ENCODE assay signal across 18 mouse cellular contexts in the genomic region with DNA sequence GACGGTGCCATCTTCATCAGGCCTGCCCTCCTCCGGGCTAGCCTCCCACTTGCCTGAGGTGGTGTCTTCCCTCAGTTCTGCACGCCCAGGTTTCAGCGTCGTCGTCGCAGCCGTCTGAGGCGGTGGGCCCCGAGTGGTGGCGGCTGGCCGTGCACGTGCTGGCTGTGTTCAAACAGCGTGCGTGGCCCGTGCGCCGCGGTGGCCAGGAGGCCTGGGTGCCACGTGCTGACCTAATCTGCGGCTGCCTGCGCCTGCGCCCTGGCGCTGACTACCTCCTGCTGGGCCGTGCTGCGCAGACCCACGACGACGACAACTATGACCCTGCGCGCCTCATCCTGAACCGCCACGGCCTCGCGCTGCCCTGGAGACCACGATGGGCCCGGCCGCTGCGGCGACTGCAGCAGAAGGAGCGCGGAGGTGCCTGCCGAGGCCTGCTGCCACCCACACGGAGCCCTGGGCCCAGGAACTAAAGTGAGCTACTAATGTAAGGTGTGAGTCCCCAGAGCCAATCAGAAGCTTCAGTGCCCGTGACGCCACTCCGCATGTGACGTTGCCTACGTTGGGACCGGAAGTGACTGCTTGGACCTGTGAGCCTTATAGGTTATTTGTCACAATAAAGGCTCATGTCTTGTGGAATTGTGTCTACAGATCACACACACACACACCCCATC. TPM values are rescaled to one million over a fixed set of nuclear protein-coding genes. Genes with fewer than 3 reads are reported as not detected.
A peak's percentile ranks its signal among the peaks of the same experiment; 100 is the strongest.
DNase-seq lines count a peak whose midpoint lies in the region; ATAC-seq and TF ChIP-seq lines count a peak whose summit lies in the region.
"Had no signal": no experiment of that assay in that cellular context is flagged by ENCODE, and none has a peak within 500 bp of the region (broad histone marks: within the 10 kb centered on the region; RNA-seq: fewer than 3 reads in every experiment).

A gene (minus strand): TSS at position 482 of the 671 bp plus-strand sequence.

- no peak for ATAC-seq in forebrain, postnatal 0 days
- ATAC-seq in intestine, postnatal 0 days: peak; percentile 3; the same call in 1 of the 2 replicates
- no peak for ATAC-seq in intestine, embryonic 15.5 days
- no peak for ATAC-seq in embryonic facial prominence, embryonic 15.5 days (ENCODE audit: insufficient number of reproducible peaks, low FRiP score, low TSS enrichment, low read depth)
- ATAC-seq in granulocyte monocyte progenitor cell, adult 5-6 weeks (replicated peaks; ENCODE audit: poor library complexity, severe bottlenecking): no peak
- ATAC-seq: forebrain, embryonic 16.5 days had no signal

- TF ChIP-seq EP300 in ES-Bruce4 (IDR thresholded peaks at IDR 0.05; ENCODE audit: insufficient read depth, low read depth, low read length): no peak

- 93% methylated on average over 50 of the region's 50 CpGs for WGBS in forebrain, embryonic 10.5 days
- WGBS in forebrain, postnatal 0 days: 92% methylated on average over 50 of the region's 50 CpGs
- 93% methylated on average over 50 of the region's 50 CpGs for WGBS in intestine, postnatal 0 days
- WGBS in intestine, embryonic 15.5 days: 90% methylated on average over 50 of the region's 50 CpGs
- WGBS in embryonic facial prominence, embryonic 15.5 days: 92% methylated on average over 50 of the region's 50 CpGs

- no peak within 1 kb of the TSS for H3K4me2 ChIP-seq in forebrain, postnatal 0 days (ENCODE audit: low read depth)
- no peak within 1 kb of the TSS for H3K4me2 ChIP-seq in intestine, postnatal 0 days (replicated peaks; ENCODE audit: low read depth)
- no peak within 1 kb of the TSS for H3K4me2 ChIP-seq in intestine, embryonic 15.5 days (replicated peaks)
- H3K4me2 ChIP-seq in embryonic facial prominence, embryonic 15.5 days (replicated peaks): no peak within 1 kb of the TSS

- TF ChIP-seq POLR2A in ES-Bruce4 (IDR thresholded peaks at IDR 0.05; ENCODE audit: insufficient read depth, low read length): no peak

- peaks cover 13% of the 10 kb centered on the region for H3K27me3 ChIP-seq in forebrain, embryonic 10.5 days (ENCODE audit: poor library complexity, severe bottlenecking)
- no peaks in the 10 kb centered on the region for H3K27me3 ChIP-seq in forebrain, postnatal 0 days (ENCODE audit: insufficient read depth, low read length)
- peaks cover 18% of the 10 kb centered on the region for H3K27me3 ChIP-seq in intestine, postnatal 0 days (replicated peaks; ENCODE audit: control insufficient read depth, insufficient read depth, low read length)
- H3K27me3 ChIP-seq in intestine, embryonic 15.5 days (replicated peaks): peaks cover 8% of the 10 kb centered on the region
- H3K27me3 ChIP-seq in ES-Bruce4 (ENCODE audit: control insufficient read depth, insufficient read depth, low read length, poor library complexity, severe bottlenecking): no peaks in the 10 kb centered on the region
- H3K27me3 ChIP-seq in embryonic facial prominence, embryonic 15.5 days: peaks cover 8% of the 10 kb centered on the region

- H3K36me3 ChIP-seq in forebrain, embryonic 10.5 days (replicated peaks): no peaks in the 10 kb centered on the region
- no peaks in the 10 kb centered on the region for H3K36me3 ChIP-seq in forebrain, postnatal 0 days (ENCODE audit: insufficient read depth)
- H3K36me3 ChIP-seq in intestine, postnatal 0 days (ENCODE audit: control insufficient read depth, insufficient read depth): no peaks in the 10 kb centered on the region
- H3K36me3 ChIP-seq in intestine, embryonic 15.5 days: no peaks in the 10 kb centered on the region
- no peaks in the 10 kb centered on the region for H3K36me3 ChIP-seq in ES-Bruce4 (ENCODE audit: control insufficient read depth, insufficient read depth, low read length, poor library complexity, severe bottlenecking)
- no peaks in the 10 kb centered on the region for H3K36me3 ChIP-seq in embryonic facial prominence, embryonic 15.5 days

- no peaks in the 10 kb centered on the region for H3K9me3 ChIP-seq in forebrain, embryonic 10.5 days
- no peaks in the 10 kb centered on the region for H3K9me3 ChIP-seq in forebrain, postnatal 0 days (ENCODE audit: low read length)
- H3K9me3 ChIP-seq in intestine, postnatal 0 days (ENCODE audit: control insufficient read depth): no peaks in the 10 kb centered on the region
- H3K9me3 ChIP-seq in intestine, embryonic 15.5 days: no peaks in the 10 kb centered on the region
- H3K9me3 ChIP-seq in ES-Bruce4 (replicated peaks; ENCODE audit: control insufficient read depth, insufficient read depth, low read length, poor library complexity, severe bottlenecking): no peaks in the 10 kb centered on the region
- H3K9me3 ChIP-seq in embryonic facial prominence, embryonic 15.5 days (replicated peaks): no peaks in the 10 kb centered on the region

- no peak within 1 kb of the TSS for H3K4me3 ChIP-seq in forebrain, embryonic 10.5 days
- H3K4me3 ChIP-seq in forebrain, postnatal 0 days (ENCODE audit: low read depth, low read length): no peak within 1 kb of the TSS
- H3K4me3 ChIP-seq in intestine, postnatal 0 days (ENCODE audit: low read depth, low read length): no peak within 1 kb of the TSS
- H3K4me3 ChIP-seq in intestine, embryonic 15.5 days (replicated peaks): no peak within 1 kb of the TSS
- H3K4me3 ChIP-seq in ES-Bruce4 (ENCODE audit: low read depth, low read length): peak within 1 kb of the TSS; percentile 7; the same call in 1 of the 2 replicates
- no peak within 1 kb of the TSS for H3K4me3 ChIP-seq in embryonic facial prominence, embryonic 15.5 days (replicated peaks)
- H3K4me3 ChIP-seq: myocyte had no signal

- H3K4me1 ChIP-seq in forebrain, embryonic 10.5 days: peaks cover 33% of the 10 kb centered on the region
- peaks cover 8% of the 10 kb centered on the region; the same call in 1 of the 2 replicates for H3K4me1 ChIP-seq in forebrain, postnatal 0 days (ENCODE audit: insufficient read depth)
- no peaks in the 10 kb centered on the region for H3K4me1 ChIP-seq in intestine, postnatal 0 days (replicated peaks; ENCODE audit: control insufficient read depth, insufficient read depth, low read length)
- H3K4me1 ChIP-seq in intestine, embryonic 15.5 days (replicated peaks): no peaks in the 10 kb centered on the region
- H3K4me1 ChIP-seq in ES-Bruce4 (ENCODE audit: control insufficient read depth, insufficient read depth, low read length): peaks cover 6% of the 10 kb centered on the region
- H3K4me1 ChIP-seq in embryonic facial prominence, embryonic 15.5 days: peaks cover 17% of the 10 kb centered on the region

- peak within 1 kb of the TSS; percentile 48; the same call in 1 of the 2 replicates for H3K27ac ChIP-seq in forebrain, embryonic 10.5 days
- no peak within 1 kb of the TSS for H3K27ac ChIP-seq in forebrain, postnatal 0 days (ENCODE audit: low read depth, low read length)
- no peak within 1 kb of the TSS for H3K27ac ChIP-seq in intestine, postnatal 0 days (ENCODE audit: low read depth, low read length)
- no peak within 1 kb of the TSS for H3K27ac ChIP-seq in intestine, embryonic 15.5 days
- no peak within 1 kb of the TSS for H3K27ac ChIP-seq in ES-Bruce4 (ENCODE audit: insufficient read depth, low read length)
- peak within 1 kb of the TSS; percentile 83 for H3K27ac ChIP-seq in embryonic facial prominence, embryonic 15.5 days (replicated peaks)

- no peak for TF ChIP-seq CTCF in forebrain, postnatal 0 days (IDR thresholded peaks at IDR 0.05; ENCODE audit: low read depth)
- TF ChIP-seq CTCF in intestine, postnatal 0 days (IDR thresholded peaks at IDR 0.05; ENCODE audit: low read depth): no peak
- TF ChIP-seq CTCF in ES-Bruce4 (IDR thresholded peaks at IDR 0.05; ENCODE audit: low read depth, low read length): no peak

- H3K9ac ChIP-seq in forebrain, postnatal 0 days: no peak within 1 kb of the TSS
- no peak within 1 kb of the TSS for H3K9ac ChIP-seq in intestine, postnatal 0 days (ENCODE audit: low read depth, low read length)
- no peak within 1 kb of the TSS for H3K9ac ChIP-seq in intestine, embryonic 15.5 days
- no peak within 1 kb of the TSS for H3K9ac ChIP-seq in ES-Bruce4 (ENCODE audit: low read depth, poor library complexity, severe bottlenecking)
- no peak within 1 kb of the TSS for H3K9ac ChIP-seq in embryonic facial prominence, embryonic 15.5 days

- DNase-seq in forebrain, embryonic 10.5 days (ENCODE audit: extremely low spot score, low spot score): no peak
- no peak for DNase-seq in forebrain, postnatal 0 days
- DNase-seq in lung, postnatal 14 days: no peak
- DNase-seq: adrenal gland, postnatal 36 days; gastrocnemius, postnatal 25 days; kidney, postnatal 14 days; lung, adult 2 months; right cerebral cortex, postnatal 25 days; thymus, postnatal 25 days had no signal

RNA-seq across cellular contexts. Expression of the gene that starts here (rescaled TPM):
- 0.78 and 1.1 TPM in 2 replicates for polyA plus RNA-seq in forebrain, embryonic 10.5 days (2016; fragmentation: Nextera tagmentation; extraction: Ambion mirVana)
- total RNA-seq in forebrain, postnatal 0 days (2014; rRNA removed): 0.52 and 0.62 TPM in 2 replicates
- 0.18 and 0.34 TPM in 2 replicates for polyA plus RNA-seq in forebrain, postnatal 0 days (2015; fragmentation: Nextera tagmentation; extraction: Ambion mirVana)
- 0.08 and 0.25 TPM in 2 replicates for polyA plus RNA-seq in intestine, postnatal 0 days (2015; fragmentation: Nextera tagmentation; extraction: Ambion mirVana)
- 1.9 and 2.0 TPM in 2 replicates for polyA plus RNA-seq in intestine, embryonic 15.5 days (2015; fragmentation: Nextera tagmentation; extraction: Ambion mirVana)
- polyA plus RNA-seq in ES-Bruce4 (2011; ENCODE audit: insufficient read depth, insufficient read length, low read depth, missing spikeins): 1.1 and 1.4 TPM in 2 replicates
- polyA plus RNA-seq in embryonic facial prominence, embryonic 15.5 days (2015; fragmentation: Nextera tagmentation; extraction: Ambion mirVana): 9.6 and 11.1 TPM in 2 replicates
- total RNA-seq in granulocyte monocyte progenitor cell, adult 5-6 weeks (2014; fragmentation: Nextera tagmentation): not detected in 2 replicates
- total RNA-seq in granulocyte monocyte progenitor cell, adult 5-6 weeks (2017): not detected in 2 replicates
- total RNA-seq: megakaryocyte-erythroid progenitor cell, adult 5-6 weeks; MEL had no signal

Comparison
In these comparisons a context has a peak if more than half of its experiments do, and no peak if none do; other contexts are left out.
1. H3K27ac ChIP-seq: peak in forebrain, embryonic 10.5 days (single experiment) and embryonic facial prominence, embryonic 15.5 days (single experiment); none in forebrain, postnatal 0 days (single experiment), intestine, postnatal 0 days (single experiment), intestine, embryonic 15.5 days (single experiment) and ES-Bruce4 (single experiment).
2. Peak in ATAC-seq in intestine, postnatal 0 days; RNA of the gene not detected or under 1 TPM.